Mouse (Mus musculus) layer of hippocampus, adult 18-20 months (tissue): ENCODE results near the gene Speg. TPM values are rescaled to one million over a fixed set of nuclear protein-coding genes. Genes with fewer than 3 reads are reported as not detected.
A peak's percentile ranks its signal among the peaks of the same experiment; 100 is the strongest.

ENCODE experiments used
- DNase-seq, 2 experiments: peaks; one replicate each; pipeline ENCODE4 v3.0.0; 2022; ENCODE audit warnings: low spot score in 2 of 2
- total RNA-seq, 2 experiments: library from RNA; stranded (reverse); gene quantifications; 2 replicates each; pipeline ENCODE4 v1.2.3; 2021

Gene Speg
- total RNA-seq, 2 experiments from 2014 or later, result 168 to 178 TPM

DNA sequence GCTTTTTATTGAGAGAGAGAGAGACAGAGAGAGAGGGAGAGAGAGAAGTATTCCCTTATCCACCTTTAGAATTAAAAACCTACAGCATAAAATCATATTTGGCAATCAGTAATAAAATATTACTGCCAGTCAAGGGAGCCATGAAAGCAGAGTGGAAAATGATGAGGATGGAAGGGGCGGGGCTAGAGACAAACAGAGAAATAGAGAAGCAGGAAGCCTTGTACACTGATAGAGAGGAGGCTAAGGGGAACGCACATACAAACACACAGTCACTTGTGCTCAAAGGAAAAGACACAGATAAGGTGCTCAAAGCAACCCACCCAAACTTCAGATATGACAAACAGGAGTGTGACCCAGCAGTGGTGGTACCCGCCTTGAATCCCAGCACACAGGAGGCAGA is 11.2 kb upstream of the Speg start:
- no peak for DNase-seq

DNA sequence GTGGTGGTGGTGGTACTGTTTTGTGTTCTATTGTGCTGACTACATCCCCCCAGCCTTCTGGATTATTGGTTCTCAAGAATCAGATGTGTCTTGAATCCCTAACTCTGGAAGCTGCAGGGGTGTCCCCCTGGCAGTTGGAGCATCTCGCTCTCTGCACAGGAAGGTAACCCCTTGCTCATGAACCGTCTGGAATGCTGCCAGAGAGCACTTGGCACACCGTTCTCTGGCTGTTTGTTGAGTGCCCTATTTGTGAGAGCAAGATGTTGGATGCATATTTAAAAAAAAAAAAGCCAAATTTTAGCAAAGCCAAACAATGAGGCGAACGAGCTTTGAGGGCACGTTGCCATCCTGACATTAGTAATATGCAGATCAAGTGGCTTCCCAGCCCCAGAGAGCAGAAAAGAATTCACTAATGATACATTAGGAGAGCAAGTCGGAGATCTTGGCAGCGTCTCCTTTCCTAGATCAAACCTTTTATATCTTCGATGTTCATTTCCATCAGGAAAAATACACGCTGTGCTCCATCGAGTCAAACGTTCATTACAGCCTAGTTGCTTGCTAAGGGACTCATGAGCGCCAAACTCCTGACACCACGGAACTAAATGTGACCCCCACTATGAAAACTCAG is 9.5 kb upstream of the Speg start:
- no peak for DNase-seq

DNA sequence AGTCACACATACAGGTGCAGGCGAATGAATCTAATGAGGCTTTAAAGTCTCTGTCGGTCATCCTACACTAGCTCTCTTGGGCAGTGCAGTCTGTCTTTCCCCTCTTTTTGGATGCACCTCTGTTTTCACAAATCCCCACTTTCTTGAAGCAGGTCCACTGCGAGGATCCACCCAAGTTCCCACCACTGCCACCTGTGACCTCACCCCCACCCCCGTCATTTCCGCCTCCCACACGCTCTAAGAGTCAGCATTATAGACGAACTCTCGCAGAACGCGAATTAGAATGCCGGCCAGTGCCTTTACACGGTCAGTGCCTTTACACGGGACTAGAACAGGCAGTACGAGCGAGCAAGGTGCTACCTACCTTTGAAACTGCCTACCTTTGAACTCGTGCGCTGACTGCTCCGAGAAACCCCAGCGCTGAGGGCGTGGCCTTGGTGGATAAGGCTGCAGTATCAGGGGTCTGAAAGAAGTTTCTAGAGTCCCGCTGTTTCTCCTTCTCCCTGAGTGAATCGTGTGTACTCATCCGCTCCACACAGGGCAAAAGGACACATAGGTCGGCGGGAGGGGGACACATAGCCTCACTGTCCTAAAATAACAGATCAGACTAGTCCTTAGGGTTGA is 5.6 kb upstream of the Speg start:
- no peak for DNase-seq

DNA sequence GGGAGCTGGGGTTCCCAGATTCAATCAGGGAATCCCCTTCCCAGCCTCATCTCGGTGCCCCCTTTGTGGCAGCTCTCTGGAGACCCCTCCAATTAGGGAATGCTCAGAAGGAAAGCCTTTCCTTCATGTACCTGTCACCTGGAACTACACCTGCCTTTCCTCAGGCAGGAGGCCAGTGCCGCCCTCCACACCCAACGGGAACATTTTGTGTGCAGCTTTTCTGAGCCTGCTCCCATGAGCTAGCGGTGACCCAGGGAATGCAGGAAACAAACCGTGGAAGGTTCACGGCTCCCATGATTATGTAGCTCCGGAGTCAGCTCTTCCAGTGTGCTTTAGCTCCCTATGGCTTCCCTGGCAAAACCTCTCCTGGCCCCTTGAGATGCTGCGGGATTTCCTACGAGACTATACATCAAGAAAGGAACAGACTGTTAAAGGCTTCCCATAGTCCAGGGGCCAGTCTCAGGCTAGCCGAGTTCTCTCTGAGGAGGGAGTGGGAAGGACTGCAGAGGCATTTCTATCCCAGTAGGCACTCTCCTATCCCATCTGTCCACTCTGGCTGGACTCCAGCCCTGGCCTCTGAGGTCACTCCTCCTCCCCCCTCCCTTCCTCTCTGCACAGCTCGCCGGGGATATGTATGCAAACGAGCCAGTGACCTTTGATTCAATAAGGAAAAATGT is 5.0 kb upstream of the Speg start:
- no peak for DNase-seq

DNA sequence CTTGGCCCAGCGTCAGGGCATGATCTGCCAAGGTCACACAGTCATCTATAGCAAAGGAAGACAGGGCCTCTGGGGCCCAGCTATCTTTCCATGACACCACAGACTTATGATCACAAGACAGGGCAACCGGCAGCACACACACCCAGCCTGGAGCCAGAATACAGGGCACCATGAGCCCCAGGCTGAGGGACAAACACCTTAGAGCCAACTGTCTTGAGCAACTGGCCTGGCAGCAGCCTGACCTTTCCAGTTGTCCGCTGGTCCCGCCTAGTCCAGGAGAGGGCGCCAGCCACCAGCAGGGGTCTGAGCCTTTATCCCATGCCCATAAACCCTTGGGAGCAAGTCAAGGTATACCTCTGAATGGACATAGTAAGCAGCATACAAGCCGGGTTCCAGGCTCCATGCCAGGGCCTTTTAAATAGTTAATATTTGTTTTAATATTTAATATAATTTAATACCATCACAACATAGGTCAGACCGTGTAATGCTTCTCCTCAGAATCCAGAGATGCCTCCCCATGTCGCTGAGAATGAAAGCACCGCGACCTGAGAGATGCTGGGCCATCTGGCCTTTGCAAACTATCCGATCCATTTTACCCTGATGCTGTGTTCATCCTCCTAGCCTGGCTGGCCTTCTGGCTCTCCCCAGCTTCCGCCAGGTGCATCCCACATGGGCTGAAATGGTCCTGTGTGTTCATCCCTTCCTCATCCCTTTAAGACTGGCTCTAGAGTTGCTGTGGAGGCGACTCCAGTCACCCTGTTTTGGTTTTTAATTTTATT is 3.6 kb upstream of the Speg start:
- DNase-seq, result no peak

DNA sequence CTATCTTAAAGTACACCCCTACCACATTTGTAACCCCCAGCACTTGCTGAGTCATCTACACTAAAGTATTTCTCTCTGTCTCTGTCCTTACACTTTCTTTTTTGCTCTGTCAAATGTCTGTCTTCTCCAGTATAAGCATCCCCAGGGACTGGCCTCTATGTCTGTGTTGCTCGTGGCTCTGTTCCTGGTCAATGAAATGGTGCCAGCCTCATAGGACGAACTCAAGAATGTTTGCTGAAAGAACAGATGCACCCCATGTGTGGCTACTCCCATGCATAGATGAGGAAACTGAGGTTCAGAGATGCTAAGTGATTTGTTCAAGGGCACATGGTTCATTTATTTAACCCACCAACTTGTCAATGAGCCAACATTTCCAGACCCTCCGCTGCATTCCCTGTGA is 2.6 kb upstream of the Speg start:
- no peak for DNase-seq

DNA sequence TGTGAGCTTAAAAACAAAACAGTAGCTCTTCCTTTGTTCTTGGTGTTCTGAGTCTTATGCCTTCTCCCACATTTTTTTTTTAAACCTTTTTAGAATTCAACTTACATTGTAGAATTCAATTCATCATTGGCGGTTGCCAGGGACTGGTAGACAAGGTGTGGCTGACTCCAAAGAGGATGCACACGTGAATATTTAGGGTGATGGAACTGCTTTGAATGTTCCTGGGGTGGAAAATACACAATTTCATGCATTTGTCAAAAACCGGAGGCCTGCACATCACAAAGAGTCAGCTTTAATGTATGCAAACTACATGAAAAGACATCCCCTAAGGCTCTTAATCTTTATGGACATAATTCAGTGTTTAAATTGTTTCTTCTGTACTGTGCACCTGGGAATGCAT is 1.8 kb upstream of the Speg start:
- no peak for DNase-seq

DNA sequence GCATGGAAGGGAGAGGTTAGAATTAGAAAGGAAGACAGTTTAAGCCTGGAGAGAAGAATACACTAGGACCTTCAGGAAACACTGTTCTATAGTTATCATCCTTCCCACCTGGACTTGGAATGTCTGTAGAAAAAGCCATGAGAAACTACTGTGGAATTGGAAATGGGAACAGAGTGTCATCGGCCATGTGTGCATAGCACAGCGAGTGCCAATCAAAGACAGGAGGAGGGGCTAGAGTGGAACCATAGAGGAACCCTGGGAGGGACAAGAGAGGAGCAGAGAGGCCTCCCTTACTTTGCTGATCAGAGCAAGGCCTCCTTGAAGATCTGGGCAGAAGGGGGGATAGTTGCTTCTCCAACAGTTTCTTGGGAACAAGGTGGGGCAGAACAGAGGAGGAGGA is 4.1 kb downstream of the Speg start:
- no peak for DNase-seq

DNA sequence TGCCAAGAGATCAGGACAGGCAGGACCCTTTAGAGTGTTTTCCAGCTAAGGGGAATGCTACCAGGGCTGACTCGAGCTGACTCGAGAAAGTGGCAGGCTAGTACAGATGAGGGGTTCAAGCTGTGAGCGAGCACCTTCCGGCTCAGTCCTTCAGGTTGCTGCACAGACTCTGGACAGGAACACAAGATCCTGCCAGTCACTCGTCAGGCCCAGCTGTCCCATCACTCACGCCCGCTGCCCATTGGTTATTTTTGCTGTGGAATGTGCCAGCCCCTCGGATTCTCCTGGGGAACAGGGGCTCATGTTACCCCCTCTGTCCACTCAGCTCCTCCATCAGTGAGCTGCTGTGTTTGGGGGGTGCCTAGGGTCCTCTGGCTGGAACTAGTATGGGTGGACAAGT is 4.8 kb downstream of the Speg start:
- DNase-seq, result no peak

DNA sequence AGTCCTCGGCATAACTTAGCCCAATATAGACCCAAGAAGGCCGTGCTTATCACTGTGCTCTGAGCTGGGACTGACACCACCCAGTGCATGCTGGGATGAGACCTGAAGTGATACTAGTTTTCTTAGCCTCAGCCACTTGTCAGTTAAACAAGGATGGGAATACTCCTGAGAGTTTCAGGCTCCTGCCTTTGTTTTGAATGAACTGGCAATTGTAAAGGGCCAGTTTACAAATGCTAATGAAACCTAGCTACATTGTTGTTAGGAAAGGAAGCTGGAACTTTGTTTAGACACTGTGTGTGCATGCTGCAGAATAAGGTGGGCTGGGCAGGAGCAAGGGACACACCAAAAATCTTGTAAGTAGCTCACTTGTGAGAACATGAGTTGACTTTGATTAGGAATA is 5.9 kb downstream of the Speg start:
- DNase-seq, result no peak

DNA sequence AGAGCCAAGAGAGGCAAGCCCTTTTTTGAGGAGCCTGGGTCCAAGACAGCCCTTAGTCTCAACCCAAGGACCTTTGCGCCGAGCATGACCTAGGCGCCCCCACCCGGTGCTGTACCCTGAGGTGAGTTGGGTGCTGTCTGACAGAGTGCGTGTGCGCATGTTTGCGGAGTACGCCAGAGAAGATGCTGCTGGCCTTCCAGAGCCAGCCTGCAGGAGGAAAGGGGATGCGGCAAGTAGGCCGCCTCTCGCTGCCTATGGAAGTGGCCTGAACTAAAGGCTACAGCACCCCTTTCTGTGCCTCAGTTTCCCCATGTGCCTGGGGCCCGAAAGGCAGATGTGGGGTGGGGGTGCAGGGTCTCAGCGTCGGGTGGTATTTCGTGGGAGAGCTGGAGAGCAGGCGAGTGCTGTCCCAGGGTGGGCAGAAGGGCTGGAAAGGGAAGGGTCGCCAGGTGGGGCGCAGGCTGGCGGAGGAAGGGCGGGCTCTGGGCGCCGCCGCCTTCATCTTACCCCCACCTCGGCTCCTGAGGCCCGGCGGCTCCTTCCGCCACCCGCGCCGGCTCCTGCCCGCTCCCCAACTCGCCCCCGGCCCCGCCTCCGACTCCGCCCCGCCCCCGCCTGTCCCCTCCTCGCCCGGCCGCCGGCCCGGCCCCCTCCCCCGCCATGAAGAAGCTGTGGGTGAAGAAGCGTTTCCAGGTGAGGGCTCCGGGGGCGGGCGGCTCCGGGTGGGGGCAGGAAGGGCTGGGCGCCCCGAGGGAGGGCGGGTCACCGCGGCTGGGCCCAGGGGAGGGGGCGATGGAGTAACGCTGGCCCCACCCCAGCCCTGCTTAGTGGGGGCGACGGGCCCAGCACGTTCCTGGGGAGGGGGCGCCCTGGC is 6.6 kb downstream of the Speg start:
- DNase-seq, result no peak

DNA sequence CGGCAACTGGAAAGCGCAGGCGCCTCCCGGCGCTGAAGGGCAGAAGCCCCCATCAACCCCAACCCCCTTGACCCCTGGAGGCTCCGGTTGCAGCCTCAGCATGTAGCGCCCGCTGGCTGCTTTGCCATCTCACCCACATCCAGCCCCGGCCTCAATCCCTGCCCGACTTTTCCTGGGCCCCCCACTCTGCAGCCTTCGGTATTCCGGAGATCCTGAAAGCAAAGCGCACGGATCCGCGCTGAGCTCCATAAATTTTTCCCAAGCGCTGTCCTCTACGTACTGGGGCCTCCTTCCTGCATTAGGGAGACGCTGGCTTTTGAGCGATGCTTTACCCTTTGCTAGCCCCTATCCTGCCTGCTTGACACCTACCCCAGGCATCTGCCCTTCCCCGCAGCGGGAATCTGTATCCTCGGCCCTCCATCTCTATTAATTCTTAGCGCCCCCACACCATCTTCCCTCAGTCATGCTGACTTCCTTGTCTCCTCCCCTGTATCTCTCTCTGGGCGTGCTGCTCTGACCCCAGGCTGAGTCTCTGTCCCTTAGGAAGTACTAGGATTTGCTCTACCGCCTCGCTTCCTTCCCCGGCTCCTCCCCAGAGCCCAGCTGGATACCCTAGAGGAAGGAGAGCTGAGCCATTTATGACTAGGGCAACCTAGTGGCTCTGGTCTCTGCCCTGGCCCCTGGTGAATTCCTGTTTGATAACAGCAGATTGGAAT is 7.4 kb downstream of the Speg start:
- no peak for DNase-seq

DNA sequence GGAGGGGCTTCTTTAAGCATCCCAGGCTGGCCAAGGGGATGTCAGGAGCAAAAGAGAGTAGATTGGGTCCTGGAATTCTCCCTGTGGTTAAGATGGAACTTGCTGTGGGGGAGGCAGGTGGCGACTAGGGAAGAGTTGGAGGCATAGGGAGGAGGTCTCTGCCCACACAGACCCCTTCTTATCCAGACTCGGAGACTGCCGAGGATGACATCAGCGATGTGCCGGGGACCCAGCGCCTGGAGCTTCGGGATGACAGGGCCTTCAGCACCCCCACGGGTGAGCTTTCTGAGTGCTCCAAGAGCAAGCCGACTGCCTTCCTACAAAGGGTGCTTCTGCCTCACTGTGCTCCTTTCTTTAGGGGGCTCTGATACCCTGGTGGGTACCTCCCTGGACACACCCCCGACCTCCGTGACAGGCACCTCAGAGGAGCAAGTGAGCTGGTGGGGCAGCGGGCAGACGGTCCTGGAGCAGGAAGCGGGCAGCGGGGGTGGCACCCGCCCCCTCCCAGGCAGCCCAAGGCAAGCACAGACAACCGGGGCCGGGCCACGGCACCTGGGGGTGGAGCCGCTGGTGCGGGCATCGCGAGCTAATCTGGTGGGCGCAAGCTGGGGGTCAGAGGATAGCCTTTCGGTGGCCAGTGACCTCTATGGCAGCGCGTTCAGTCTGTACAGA is 9.5 kb downstream of the Speg start:
- no peak for DNase-seq

DNA sequence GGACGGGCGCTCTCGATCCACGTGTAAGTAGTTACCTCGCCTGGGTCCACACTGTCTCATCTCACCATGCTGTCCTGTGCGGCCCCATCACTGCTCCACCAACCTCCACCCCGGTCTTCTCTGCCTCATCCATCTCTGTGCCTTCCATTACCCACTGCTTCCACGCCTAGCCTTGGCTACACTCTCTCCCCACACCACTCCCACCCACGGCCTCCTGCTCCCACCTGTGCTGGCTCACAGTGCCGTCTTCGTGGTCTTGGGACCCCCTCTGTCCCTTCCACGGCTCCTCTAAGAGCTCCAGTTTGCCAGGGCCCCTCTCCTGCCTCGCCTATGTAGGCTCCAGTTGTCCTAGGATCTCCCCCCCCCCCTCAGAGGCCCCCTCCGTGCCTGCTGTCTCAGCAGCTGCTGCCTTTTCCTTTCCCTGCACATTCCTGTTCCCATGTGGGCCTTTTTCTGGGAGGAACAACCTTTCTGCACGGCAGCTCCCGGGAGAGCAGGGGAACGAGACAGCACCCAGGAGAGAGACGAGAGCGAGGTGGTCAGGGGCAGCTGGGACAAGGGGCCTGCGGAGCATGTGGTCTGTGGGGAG is 10.1 kb downstream of the Speg start:
- DNase-seq, result peak in 1 of 2 experiments; percentile 61

DNA sequence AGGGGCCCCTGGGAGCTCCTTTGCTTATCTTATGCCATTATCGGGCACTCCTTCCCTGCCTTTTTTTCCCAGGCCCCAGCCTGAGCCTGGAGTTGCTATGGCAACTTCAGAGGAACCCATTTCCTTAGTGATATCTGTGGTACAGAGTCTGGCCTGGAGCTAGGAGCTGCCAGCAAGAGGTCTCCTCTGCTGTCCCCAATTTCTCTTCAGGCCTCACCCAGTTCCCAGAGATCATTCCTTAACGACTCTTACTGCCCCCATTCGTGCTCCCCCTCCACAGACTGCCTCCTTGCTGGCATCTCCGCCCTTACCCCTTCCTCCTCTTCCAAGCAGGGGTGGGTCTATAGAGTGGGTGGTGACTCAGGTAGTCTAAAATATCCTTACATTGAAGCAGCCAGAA is 11.1 kb downstream of the Speg start:
- peak in 1 of 2 experiments; percentile 54 for DNase-seq

DNA sequence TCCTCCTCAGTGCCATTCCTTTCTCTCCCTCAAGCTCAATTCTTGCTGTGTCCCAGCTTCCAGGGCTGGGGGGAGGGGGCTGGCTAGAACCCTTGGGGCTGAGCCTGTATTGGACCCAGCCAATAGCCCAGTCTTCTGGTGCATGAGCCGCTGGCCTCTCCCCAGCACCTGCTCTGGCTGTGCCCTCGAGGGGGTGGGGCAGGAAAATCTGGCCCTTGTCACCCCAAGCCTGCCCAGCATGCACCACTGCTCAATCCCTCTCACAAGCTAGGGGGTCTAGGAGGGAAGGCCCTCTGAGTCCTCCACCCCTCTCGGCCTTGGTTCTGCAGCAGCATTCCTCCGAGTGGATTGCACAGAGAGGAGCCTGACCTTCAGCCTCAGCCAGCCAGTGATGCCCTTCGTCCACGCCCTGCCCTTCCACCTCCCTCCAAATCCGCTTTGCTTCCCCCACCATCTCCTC is 12.4 kb downstream of the Speg start:
- no peak for DNase-seq

DNA sequence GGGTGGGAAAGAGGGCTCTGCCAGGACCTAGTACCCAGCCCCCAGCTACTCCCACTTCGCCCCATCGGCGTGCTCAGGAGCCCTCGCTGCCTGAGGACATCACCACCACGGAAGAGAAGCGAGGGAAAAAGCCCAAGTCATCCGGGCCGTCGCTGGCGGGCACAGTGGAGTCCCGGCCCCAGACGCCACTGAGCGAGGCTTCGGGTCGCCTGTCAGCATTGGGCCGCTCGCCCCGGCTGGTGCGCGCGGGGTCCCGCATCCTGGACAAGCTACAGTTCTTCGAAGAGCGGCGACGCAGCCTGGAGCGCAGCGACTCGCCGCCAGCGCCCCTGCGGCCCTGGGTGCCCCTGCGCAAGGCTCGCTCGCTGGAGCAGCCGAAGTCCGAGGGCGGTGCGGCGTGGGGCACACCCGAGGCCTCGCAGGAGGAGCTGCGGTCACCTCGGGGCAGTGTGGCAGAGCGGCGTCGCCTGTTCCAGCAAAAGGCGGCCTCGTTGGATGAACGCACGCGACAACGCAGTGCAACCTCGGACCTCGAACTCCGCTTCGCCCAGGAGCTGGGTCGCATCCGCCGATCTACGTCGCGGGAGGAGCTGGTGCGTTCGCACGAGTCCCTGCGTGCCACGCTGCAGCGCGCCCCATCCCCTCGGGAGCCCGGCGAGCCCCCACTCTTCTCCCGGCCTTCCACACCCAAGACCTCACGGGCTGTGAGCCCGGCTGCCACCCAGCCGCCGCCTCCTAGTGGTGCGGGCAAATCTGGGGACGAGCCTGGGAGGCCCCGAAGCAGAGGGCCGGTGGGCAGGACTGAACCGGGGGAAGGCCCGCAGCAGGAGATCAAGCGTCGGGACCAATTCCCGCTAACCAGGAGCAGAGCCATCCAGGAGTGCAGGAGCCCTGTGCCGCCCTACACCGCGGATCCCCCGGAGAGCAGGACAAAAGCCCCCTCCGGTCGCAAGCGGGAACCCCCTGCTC is 13.1 kb downstream of the Speg start:
- DNase-seq, result no peak

DNA sequence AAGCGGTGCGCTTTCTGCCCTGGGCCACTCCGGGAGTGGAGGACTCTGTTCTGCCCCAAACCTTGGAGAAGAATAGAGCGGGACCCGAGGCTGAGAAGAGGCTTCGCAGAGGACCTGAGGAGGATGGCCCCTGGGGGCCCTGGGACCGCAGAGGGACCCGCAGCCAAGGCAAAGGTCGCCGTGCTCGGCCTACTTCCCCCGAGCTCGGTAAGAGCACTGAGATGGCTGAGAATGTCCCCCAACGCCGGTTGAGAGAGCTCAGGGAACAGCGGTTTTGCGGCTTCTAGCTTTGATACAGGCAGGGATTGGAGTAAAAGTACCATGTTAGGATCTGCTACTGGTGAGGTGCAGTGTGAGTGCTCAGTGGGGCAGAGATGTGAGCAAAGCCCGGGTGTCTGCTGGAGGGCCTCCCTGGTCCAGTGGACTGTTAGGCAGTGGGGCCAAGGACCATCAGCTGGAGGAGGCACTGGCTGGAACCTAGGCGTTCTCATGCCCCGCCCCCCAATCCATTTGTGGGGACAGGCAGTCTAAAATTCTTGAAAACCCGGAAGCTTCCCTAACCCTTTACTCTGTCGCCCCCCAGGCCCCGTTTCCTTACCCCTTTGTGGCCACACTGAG is 13.9 kb downstream of the Speg start:
- no peak for DNase-seq
